Mouse (Mus musculus) ovary, postnatal 10 days (tissue): ENCODE measurements around the gene Nup214.
A peak's percentile ranks its signal among the peaks of the same experiment; 100 is the strongest.

Source experiments
- DNase-seq: peaks from one replicate; pipeline ENCODE4 v3.0.0; 2022; ENCODE audit warnings: low spot score

Gene Nup214

DNA sequence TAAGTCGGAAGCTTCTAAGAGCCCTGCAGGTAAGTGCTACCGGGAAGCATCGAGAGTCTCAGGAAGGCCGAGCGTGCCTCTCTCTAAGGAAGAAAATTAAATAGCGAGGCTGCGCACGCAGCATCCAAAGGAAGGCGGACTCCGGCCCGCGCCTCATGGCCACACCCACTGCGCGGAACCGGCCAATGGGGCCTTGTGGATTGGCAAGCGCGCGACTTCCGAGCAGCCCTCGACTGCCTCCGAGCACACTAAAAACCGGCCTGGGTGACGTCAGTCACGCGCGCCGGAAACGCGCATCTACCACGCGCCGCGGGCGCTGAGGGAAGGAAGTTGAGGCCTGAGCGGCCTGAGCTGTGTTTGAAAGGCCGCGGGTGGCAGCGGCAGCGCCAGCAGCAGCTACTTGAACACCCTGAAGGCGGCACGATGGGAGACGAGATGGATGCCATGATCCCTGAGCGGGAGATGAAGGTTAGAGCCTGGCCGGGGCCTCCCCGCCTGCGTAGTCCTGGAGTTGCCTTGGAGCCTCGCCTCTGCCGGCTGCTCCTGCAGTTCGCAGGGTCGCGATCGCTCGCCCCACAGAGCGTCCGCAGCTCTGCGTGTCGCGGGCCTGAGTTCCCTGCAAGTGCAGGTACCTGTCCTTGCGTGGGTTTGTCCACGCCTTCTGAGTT lies at the start of gene Nup214:
TSS of gene Nup214 (plus strand) at position 296 of the 668 bp plus-strand sequence.
- DNase-seq, result peak; percentile 99

DNA sequence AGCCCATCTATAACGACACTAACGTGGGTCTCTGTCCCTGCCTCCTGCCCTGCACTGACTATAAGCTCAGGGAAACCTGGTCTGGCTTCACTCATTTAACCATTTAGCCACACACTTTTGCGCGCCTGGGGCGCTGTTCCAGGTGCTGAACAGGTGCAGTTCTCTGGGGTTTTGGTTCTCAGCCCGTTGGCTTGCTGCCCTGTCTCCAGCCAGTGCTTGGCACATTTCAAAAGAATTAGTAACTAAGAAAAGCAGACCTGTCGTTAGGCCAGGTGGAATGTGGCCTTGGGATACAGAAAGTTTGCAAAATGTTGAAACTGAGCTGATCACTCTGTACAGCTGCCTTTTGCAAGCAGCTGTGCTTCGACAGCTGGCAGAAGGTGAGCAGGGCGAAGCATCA lies 49.4 kb upstream of the Nup214 start:
- no peak for DNase-seq

DNA sequence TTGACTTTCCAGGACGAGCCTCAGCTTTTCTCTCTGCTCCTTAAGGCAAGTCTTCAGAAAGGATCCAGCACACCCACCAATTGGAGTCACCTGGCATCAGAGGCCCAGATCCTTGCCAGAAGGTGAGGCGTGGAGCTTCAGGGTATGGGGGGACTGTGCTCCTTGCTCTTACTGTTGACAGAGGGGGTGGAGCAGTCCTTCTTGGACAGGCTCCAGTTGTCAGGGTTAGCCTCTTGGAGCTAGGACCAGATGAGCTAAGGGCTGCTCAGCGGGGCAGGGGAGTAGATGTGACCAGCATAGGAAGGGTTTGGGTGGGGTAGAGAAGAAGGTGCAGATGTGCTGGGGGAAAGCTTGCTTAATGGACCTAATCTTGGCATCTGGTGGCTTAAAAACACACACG lies 48.3 kb upstream of the Nup214 start:
- no peak for DNase-seq

DNA sequence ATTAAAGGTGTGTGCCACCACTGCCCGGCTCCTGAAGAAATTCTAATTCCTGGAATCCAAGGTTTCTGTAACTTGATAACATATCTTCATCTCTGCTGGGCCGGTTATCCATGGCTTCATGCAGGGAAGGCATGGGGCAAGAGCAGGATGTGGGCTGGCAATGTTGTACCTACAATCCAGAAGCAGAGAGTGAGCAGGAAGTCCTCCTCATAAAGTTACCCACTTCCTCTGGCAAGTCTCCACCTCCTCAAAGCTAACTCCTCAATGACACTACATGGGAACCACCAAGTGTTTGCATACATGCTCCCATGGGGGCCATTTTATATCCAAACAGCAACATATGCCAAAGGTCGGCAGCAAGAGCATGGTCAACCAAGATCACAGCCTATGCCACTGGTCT lies 44.6 kb upstream of the Nup214 start:
- DNase-seq, result no peak

- no peak for DNase-seq
Measured at GRCm38 (mm10) chr2:31934551-31934950, 39.7 kb upstream of the Nup214 start.

DNA sequence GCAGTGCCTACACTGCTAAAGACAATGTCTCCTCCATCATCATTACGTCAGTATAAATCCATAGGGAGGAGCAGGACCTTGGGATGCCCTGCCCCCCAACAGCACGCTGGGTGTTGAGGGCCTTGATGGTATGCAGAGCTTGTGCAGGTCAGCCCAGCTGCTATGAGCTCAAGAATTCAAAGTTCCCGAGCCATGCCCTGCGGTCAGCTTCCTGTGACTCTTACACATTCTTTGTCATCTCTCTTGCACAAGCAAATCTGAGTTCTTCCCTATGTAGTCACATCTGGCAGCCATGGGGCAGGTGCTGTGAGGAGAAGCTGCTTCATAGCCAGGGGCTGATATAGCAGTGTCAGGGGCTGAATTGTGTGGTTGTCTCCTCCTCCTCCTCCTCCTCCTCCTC lies 39.2 kb upstream of the Nup214 start:
- DNase-seq, result no peak

DNA sequence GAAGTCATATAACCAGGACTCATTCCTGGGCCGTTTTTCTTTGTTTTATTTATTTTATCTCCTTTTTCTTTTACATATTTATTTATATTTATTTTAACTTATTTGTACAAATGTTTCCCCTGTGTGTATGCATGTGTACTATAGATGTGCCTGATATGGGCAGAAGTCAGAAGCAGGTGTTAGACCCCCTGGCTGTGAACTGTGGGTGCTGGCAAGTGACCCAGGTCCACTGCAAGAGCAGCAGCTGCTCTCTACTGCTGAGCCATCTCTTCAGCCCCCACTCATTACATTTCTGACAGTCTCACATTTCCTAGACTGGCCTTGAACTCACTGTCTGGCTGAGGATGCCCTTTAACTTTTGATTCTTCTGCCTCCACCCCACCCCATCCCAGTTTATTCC lies 35.9 kb upstream of the Nup214 start:
- no peak for DNase-seq

DNA sequence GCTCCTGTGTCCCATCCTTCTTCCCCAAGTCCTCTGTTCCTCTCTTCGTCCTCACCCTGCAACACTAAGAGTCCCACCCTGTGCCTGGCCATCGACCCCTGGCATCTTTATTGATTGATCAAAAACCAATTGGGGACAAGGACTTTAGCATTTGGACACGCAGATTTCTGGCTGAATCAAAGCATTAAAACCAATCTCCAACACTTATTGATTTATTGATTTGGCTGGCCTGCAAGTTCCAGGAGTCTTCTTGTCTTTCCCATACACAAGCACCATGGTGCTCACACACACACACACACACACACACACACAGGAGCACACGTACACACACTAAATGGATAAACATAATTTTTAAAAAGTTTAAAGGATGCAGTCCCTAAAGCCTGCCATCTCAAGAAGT lies 31.2 kb upstream of the Nup214 start:
- DNase-seq, result no peak

DNA sequence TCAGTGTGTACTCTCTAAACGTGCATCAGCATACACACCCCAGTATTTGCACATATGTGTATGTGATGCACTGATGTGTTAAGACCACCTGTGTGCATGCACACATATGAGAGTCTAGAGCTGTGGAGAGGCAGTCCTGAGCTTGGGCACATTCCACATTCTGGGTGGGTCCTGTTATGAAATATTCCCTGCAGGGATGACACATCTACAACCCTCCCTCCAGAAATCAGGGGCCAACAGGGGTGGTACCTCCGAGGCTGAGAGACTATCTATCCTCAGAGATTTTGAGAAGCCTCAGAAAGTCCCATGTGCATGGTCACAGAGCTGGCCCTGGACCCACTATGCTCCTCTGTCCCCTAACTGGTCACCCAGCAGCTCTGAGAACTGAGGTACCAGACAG lies 28.7 kb upstream of the Nup214 start:
- DNase-seq, result no peak

GRCm38 (mm10) chr2:31948392-31948791 lies 25.8 kb upstream of the Nup214 start:
- no peak for DNase-seq

DNA sequence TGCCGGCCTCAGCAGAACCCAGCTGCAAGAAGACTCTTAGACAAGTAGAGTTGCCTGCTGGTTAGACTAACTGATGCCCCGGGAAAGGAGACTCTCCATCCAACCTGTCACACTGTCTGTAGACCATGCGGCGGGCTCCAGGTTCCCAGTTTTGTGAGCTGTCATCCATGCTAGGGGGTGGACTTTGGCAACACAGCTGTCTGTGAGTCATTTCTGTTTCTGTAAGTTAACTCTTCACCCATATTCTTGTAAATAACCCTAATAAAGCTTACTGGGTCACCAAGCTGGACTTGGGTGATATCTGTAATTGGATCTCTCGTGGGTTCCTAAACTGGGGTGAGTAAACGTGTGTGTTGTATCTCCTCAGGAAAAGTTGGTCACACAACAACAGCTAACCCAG lies 25.4 kb upstream of the Nup214 start:
- no peak for DNase-seq

GRCm38 (mm10) chr2:31950058-31950871 lies 24.0 kb upstream of the Nup214 start, which contains the start of gene Aif1l:
TSS of gene Aif1l (plus strand) at chr2:31950139.
- peak; percentile 35 for DNase-seq

GRCm38 (mm10) chr2:31950966-31951365 lies 23.3 kb upstream of the Nup214 start:
- DNase-seq, result no peak

GRCm38 (mm10) chr2:31952236-31952635 lies 22.0 kb upstream of the Nup214 start:
- no peak for DNase-seq

GRCm38 (mm10) chr2:31952725-31953124 lies 21.5 kb upstream of the Nup214 start:
- DNase-seq, result no peak

DNA sequence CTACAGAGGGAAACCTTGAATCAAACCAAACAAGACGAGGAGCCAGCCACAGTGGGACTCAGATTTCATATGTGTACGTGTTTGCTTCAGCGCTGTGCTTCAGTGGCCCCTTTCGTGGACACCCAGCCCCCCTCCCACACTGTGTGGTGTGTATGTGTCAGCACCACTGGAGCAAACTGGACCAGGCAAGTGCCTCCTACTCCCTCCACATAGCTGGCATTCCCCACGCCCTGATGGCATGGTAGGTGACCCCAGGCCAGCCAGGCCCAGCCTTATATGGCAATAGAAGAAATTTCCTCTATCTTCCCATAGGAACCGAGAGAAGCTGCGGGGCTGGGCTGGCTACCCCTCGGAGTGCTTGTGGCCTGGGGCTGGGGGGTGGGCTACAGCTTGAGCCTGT lies 20.5 kb upstream of the Nup214 start:
- no peak for DNase-seq

DNA sequence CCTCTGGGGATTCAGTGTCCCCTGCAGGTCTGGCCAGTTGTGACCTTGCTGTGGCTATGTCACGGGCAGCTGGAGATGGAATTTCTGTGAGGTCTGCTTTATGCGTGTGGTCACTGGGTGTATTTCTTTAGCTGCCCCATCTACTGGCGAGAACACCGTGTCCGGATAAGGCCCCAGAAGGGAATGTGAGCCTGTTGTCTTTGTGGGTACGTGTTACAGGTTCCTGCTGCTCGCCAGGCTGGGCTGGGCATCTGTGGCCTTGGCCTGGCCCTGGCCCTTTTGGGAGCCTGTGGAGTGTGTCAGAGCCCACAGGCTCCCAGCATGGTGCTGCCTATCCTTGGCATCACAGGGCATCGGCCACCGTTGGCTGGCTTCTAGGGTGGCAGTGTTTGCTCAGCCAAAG lies 19.5 kb upstream of the Nup214 start:
- DNase-seq, result no peak

GRCm38 (mm10) chr2:31955686-31956085 lies 18.6 kb upstream of the Nup214 start:
- DNase-seq, result no peak

GRCm38 (mm10) chr2:31957211-31957610 lies 17.0 kb upstream of the Nup214 start:
- no peak for DNase-seq

- no peak for DNase-seq
Measured at GRCm38 (mm10) chr2:31960986-31961385, 13.2 kb upstream of the Nup214 start.

DNA sequence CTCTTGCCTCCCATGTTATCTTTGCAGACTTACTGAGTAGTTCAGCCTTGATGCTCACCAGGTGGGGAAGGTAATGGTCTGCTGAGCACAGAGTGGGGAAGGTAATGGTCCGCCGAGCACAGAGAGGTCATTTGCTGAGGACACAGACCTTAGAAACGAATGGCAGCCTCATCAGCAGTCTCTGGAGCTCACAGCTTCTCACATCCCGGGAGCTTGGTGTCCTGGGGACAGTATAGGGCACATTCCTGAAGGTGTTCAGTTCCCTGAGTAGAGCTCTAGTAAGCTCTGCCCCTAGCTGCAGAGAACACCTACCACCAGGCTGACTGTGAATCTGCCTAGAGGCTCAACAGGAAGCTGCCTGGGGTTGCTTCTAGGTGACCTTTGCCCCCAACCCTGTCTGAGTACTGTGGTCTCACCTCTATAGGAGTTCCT lies 12.4 kb upstream of the Nup214 start:
- DNase-seq, result no peak

DNA sequence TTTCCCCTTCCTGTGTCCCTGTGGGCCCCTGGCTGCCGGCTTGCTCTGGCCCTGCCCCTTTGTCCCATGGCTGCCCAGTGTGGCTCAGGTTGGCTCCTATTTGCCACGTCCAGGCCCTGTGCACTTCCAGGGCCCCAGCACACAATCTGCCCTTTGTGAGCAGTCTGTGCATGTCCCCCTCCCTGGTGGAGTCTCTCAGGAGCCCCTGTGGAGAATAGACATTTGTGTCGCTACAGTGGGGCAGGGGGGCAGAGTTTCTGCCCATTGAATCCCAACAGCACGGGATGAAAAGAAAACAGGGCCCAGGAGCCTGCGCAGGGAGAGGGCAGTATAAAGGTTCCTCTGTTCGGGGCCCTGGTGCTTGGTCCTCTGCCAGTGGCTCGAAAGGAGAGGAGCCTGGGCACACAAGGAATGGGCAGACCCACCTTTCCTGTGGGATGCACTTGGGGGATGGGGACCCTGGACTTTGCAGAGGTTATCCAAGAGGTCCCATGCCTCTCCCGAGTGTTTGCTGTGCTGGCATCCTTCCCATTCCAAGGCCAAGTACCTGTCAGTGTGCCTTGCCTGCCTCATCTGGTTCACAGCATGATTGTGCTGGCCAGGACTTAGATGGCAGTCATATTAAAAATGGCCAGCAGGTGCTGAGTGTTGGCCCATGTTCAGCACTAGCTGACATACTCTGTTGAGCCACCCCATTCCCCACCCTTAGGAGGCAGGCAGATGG lies 11.6 kb upstream of the Nup214 start:
- DNase-seq, result no peak

DNA sequence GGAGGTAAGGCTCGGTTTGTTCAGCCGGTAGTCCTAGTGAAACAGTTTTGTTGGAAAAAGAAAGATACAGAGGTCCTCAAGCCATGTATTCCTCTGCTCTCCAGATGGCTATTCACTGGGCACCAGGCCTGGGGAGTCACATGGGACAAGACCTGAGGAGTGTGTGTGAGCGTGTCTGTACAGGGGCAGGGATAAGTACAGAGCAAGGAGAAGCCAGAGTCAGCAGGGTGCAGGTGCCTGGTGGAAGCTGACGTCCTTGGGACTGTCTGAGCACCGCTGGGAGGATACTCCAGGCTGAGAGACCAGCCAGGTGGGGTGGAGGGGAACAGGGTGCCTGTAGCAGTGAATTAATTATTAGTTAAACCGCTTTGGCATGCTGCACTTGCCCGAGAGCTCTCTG lies 10.7 kb upstream of the Nup214 start:
- no peak for DNase-seq
